In genomic region chr8:87656484-87657230, GRCm38 (mm10) we compare ENCODE assay signal across 8 mouse cellular contexts.
DNase-seq lines count a peak whose midpoint lies in the region; ATAC-seq and TF ChIP-seq lines count a peak whose summit lies in the region.

No protein-coding gene starts in this region.

- TF ChIP-seq POLR2A in testis, adult 2 months (IDR thresholded peaks at IDR 0.05; ENCODE audit: control insufficient read depth, low read depth, low read length), result no peak

- 8% methylated on average over 35 of the region's 35 CpGs for WGBS in intestine, embryonic 14.5 days
- WGBS in liver, embryonic 11.5 days, result 7% methylated on average over 35 of the region's 35 CpGs

- no peaks in the 10 kb centered on the region for H3K9me3 ChIP-seq in intestine, embryonic 14.5 days (ENCODE audit: control insufficient read depth, low read length)
- H3K9me3 ChIP-seq in liver, embryonic 11.5 days (ENCODE audit: control insufficient read depth, low read length), result no peaks in the 10 kb centered on the region

- peaks cover 28% of the 10 kb centered on the region for H3K27me3 ChIP-seq in intestine, embryonic 14.5 days (replicated peaks; ENCODE audit: control insufficient read depth, insufficient read depth, low read length)
- H3K27me3 ChIP-seq in liver, embryonic 11.5 days (replicated peaks; ENCODE audit: control insufficient read depth, insufficient read depth, low read length), result peaks cover 29% of the 10 kb centered on the region
- H3K27me3 ChIP-seq in testis, adult 2 months (ENCODE audit: control insufficient read depth, insufficient read depth, low read length), result no peaks in the 10 kb centered on the region

- peak overlapping the region; percentile 86 for H3K4me2 ChIP-seq in intestine, embryonic 14.5 days (ENCODE audit: low read length)
- H3K4me2 ChIP-seq in liver, embryonic 11.5 days, result peak overlapping the region; percentile 88

- peak; percentile 73; the same call in 1 of the 2 replicates for ATAC-seq in frontal cortex, adult (ENCODE audit: low TSS enrichment)
- ATAC-seq in intestine, embryonic 14.5 days (replicated peaks; ENCODE audit: low FRiP score, low TSS enrichment, low read depth), result peak; percentile 91
- ATAC-seq in liver, embryonic 11.5 days (replicated peaks; ENCODE audit: low FRiP score), result peak; percentile 93

- no peak for DNase-seq in frontal cortex, postnatal 36 days (ENCODE audit: low spot score in 2 of 2)
- peak; percentile 56 to 62 for DNase-seq in cerebellum, postnatal 36 days
- DNase-seq in gastrocnemius, postnatal 36 days, result peak; percentile 68 to 78
- DNase-seq in intestine, embryonic 14.5 days (ENCODE audit: low spot score), result peak; percentile 82
- peak; percentile 78 for DNase-seq in liver, embryonic 11.5 days (ENCODE audit: low spot score)
- DNase-seq in natural killer cell, adult 2 months (ENCODE audit: low spot score in 2 of 2), result peak; percentile 57 to 77

- 0 out of 2 replicates have a peak overlapping the region, but pooled peaks have one; percentile 13 for H3K9ac ChIP-seq in intestine, embryonic 14.5 days (ENCODE audit: low read length)
- no peak overlapping the region for H3K9ac ChIP-seq in liver, embryonic 11.5 days (ENCODE audit: low read depth, low read length)

- no peak for TF ChIP-seq CTCF in testis, adult 2 months (IDR thresholded peaks at IDR 0.05; ENCODE audit: control insufficient read depth, insufficient read depth, insufficient replicate concordance, low read depth, low read length)

- peaks cover 11% of the 10 kb centered on the region; the same call in 1 of the 2 replicates for H3K4me1 ChIP-seq in intestine, embryonic 14.5 days (replicated peaks; ENCODE audit: control insufficient read depth, insufficient read depth, low read length)
- peaks cover 15% of the 10 kb centered on the region for H3K4me1 ChIP-seq in liver, embryonic 11.5 days (replicated peaks; ENCODE audit: control insufficient read depth, insufficient read depth, low read length)
- peaks cover 13% of the 10 kb centered on the region for H3K4me1 ChIP-seq in testis, adult 2 months (ENCODE audit: control insufficient read depth, insufficient read depth, low read length)

- H3K27ac ChIP-seq in intestine, embryonic 14.5 days (ENCODE audit: low read depth), result no peak overlapping the region
- H3K27ac ChIP-seq in liver, embryonic 11.5 days (ENCODE audit: low read depth, low read length), result no peak overlapping the region
- H3K27ac ChIP-seq in testis, adult 2 months (ENCODE audit: control insufficient read depth, insufficient read depth, low read depth, low read length), result no peak overlapping the region

- H3K4me3 ChIP-seq in intestine, embryonic 14.5 days (ENCODE audit: low read depth, low read length), result peak overlapping the region; percentile 36
- H3K4me3 ChIP-seq in liver, embryonic 11.5 days (ENCODE audit: low read depth, low read length), result peak overlapping the region; percentile 52
- H3K4me3 ChIP-seq in testis, adult 2 months (ENCODE audit: control insufficient read depth, low read depth, low read length), result peak overlapping the region; percentile 77

- no peaks in the 10 kb centered on the region for H3K36me3 ChIP-seq in intestine, embryonic 14.5 days (ENCODE audit: control insufficient read depth, insufficient read depth, low read length)
- H3K36me3 ChIP-seq in liver, embryonic 11.5 days (ENCODE audit: control insufficient read depth, insufficient read depth, low read length), result no peaks in the 10 kb centered on the region
- no peaks in the 10 kb centered on the region for H3K36me3 ChIP-seq in testis, adult 2 months (ENCODE audit: control insufficient read depth, insufficient read depth, low read length)

- intact Hi-C loops in gastrocnemius, postnatal 36 days (cut with DNase I), result no loop called here

Comparison
In these comparisons a context has a peak if more than half of its experiments do, and no peak if none do; other contexts are left out.
1. DNase-seq: peak in cerebellum, postnatal 36 days (2 of 2), gastrocnemius, postnatal 36 days (2 of 2), intestine, embryonic 14.5 days (single experiment), liver, embryonic 11.5 days (single experiment) and natural killer cell, adult 2 months (2 of 2); none in frontal cortex, postnatal 36 days (0 of 2).
2. Peak in every context shown above with its lines, with median percentiles within 50 percentile points of each other: ATAC-seq and H3K4me3 ChIP-seq.